Mouse (Mus musculus): Measurements from ENCODE around the gene Rwdd4a.

GRCm38 (mm10) chr8:47568098-47568497 is 34.6 kb downstream of the Rwdd4a start:
- TF ChIP-seq CTCF (IDR thresholded peaks at IDR 0.05; ENCODE audit: low read depth, low read length), result no peak
- TF ChIP-seq POLR2AphosphoS5 (IDR thresholded peaks at IDR 0.05; ENCODE audit: insufficient replicate concordance, low read depth, low read length), result no peak
- TF ChIP-seq GATA1 (IDR thresholded peaks at IDR 0.05; ENCODE audit: borderline replicate concordance, low read length), result no peak
- TF ChIP-seq TAL1 (conservative IDR thresholded peaks at IDR 0.05; ENCODE audit: low read depth, low read length), result no peak
- no peak for TF ChIP-seq GATA2 (IDR thresholded peaks at IDR 0.05; ENCODE audit: borderline replicate concordance, low read depth, low read length)
